Mouse (Mus musculus) G1E (cell line): ENCODE results near the gene Atp5k.

ENCODE experiments used
- CTCF ChIP-seq: IDR thresholded peaks from 2 replicates; pipeline ENCODE4 v1.5.1; 2012; ENCODE audit warnings: low read depth, low read length, inconsistent platforms, mixed read lengths
- GATA1 ChIP-seq: IDR thresholded peaks from 2 replicates; pipeline ENCODE4 v1.6.1; 2012; ENCODE audit warnings: borderline replicate concordance, low read length, inconsistent platforms, mixed read lengths
- GATA2 ChIP-seq: IDR thresholded peaks from 2 replicates; pipeline ENCODE4 v1.6.1; 2012; ENCODE audit warnings: low read depth, low read length, inconsistent platforms, borderline replicate concordance
- POLR2AphosphoS5 ChIP-seq: IDR thresholded peaks from 2 replicates; pipeline ENCODE4 v1.6.1; 2012; ENCODE audit warnings: low read depth, low read length, inconsistent platforms; ENCODE audit not compliant: insufficient replicate concordance
- TAL1 ChIP-seq: conservative IDR thresholded peaks from 2 replicates; pipeline ENCODE4 v1.6.1; 2012; ENCODE audit warnings: low read depth, low read length, inconsistent platforms, mixed read lengths

DNA sequence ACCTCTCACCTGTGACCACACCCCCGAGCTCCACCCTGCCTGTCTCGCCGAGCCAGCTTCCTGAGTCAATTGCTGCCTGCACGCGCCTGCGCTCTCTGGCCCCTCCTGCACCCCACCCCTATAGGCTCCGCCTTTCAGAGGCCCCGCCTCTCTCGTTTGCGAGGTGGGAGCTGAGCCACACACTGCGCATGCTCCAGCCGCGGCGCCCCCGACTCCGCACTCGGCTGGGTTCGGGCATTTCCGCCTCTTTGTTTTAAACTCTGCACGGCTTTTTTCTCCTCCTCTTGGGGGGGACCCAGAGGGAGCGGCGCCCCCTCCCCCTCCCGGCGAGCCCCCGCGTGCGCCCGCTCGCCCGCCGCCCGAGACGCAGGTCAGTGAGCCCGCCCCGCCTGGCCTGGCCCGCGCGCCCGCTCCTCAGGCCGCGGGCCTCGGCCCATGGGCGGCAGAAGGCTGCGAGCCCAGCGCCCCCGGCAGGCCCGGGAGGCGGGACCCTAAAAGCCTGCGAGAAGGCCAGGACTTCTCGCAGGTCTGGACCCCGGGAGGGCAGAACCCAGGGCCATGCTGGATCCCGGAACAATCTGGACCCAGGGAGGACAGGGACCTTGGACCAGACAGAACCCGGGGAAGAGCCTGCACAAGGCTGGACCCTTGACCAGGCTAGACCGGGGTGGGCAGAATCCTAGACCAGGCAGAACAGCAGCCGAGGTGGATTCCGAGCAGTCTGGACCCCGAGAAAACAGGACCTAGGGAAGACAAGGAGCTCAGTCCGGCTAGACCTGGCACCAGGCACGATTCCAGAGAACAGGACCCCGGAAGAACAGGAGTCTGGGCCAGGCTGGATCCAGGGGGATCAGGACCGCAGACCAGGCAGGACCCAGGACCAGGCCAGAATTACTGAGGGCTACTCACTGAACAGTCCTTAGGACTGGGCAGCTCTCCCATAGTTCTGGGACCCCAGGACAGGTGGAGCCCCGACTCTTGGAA is 27.1 kb upstream of the Atp5k start, which contains the start of gene Pcgf3:
- TF ChIP-seq CTCF (no peak), POLR2AphosphoS5 (no peak), TAL1 (no peak), GATA1 (no peak), GATA2 (no peak)
